Mouse (Mus musculus) bone marrow, adult 2 months (tissue): ENCODE data around the gene Cuedc2. TPM values are rescaled to one million over a fixed set of nuclear protein-coding genes. Genes with fewer than 3 reads are reported as not detected.

Experiments
- H3K27ac ChIP-seq: fragments of 200-500 bp; 2 replicates; pipeline ENCODE4 v1.5.1; 2012; ENCODE audit warnings: low read depth, mild to moderate bottlenecking, control low read depth, inconsistent platforms, low read length; ENCODE audit not compliant: control insufficient read depth, poor library complexity, insufficient read depth
- H3K4me1 ChIP-seq: fragments of 200-500 bp; 2 replicates; pipeline ENCODE4 v1.6.1; 2011; ENCODE audit warnings: low read length; ENCODE audit not compliant: control insufficient read depth, insufficient read depth
- H3K4me3 ChIP-seq: fragments of 200-500 bp; replicated peaks from 2 replicates; pipeline ENCODE3; 2011; ENCODE audit warnings: mild to moderate bottlenecking, low read depth, low read length, control low read depth; ENCODE audit not compliant: control insufficient read depth
- CTCF ChIP-seq: fragments of 200-500 bp; IDR thresholded peaks from 2 replicates; pipeline ENCODE4 v1.5.1; 2011; ENCODE audit warnings: low read length, control low read depth; ENCODE audit not compliant: control insufficient read depth, insufficient read depth
- POLR2A ChIP-seq: fragments of 200-500 bp; IDR thresholded peaks from 2 replicates; pipeline ENCODE4 v1.6.1; 2011; ENCODE audit warnings: low read depth, mild to moderate bottlenecking, control low read depth, low read length, borderline replicate concordance; ENCODE audit not compliant: control insufficient read depth
- WGBS: fragments of 180-500 bp; shearing (Covaris S2); methylation state at CpG from one replicate; pipeline ENCODE4 v1.1.7; 2018; 5-methylcytosine and 5-hydroxymethylcytosine counted together
- polyA plus RNA-seq: library from polyadenylated mRNA; stranded (reverse); fragments of >200 nt; gene quantifications from 2 replicates; pipeline ENCODE4 v1.2.4, GENCODE M21; 2011; ENCODE audit warnings: low replicate concordance; ENCODE audit not compliant: missing spikeins, insufficient read depth, insufficient read length

Gene Cuedc2
- 74.9 and 161 TPM in 2 replicates for polyA plus RNA-seq

DNA sequence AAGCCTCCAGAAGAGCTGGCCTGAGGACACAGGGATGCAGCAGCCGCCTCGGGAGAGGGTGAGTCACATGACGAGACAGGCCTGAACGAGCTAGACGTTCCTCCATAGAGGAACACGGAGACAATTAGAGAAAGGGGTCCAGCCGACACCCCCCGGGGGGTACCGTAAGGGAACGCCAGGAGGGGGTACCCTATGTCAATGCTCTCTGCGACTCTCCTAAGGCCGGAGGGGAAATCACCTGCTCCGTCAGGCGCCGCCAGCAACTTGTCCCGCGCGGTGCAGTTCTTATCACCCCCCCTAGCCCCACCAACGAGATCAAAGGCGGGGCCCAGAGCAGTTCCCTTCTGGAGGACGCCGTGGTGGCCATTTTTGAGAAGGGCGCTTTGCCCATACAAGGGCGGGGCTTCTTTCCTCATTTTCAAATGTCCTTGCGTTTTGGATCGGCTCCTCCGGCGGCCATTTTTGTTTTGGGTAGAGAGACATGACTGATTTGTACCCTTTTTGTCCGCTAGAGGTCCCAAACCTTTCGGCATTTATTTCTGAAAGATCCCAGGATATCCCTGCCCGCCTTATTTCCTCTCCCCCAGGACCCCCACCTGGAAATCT lies at the start of gene Cuedc2:
Gene Cuedc2, minus strand, starts transcription at position 372 of the 606 bp plus-strand sequence.
- H3K4me3 ChIP-seq, result peak within 1 kb of the TSS; percentile 79
- TF ChIP-seq POLR2A, result peak; percentile 54; the same call in 1 of the 2 replicates
- TF ChIP-seq CTCF, result peak; percentile 11; the same call in 1 of the 2 replicates
- under 1% methylated on average over 31 of the region's 31 CpGs for WGBS
- H3K27ac ChIP-seq, result peak within 1 kb of the TSS; percentile 97
- H3K4me1 ChIP-seq, result peaks cover 3% of the 10 kb centered on the region; the same call in 1 of the 2 replicates

DNA sequence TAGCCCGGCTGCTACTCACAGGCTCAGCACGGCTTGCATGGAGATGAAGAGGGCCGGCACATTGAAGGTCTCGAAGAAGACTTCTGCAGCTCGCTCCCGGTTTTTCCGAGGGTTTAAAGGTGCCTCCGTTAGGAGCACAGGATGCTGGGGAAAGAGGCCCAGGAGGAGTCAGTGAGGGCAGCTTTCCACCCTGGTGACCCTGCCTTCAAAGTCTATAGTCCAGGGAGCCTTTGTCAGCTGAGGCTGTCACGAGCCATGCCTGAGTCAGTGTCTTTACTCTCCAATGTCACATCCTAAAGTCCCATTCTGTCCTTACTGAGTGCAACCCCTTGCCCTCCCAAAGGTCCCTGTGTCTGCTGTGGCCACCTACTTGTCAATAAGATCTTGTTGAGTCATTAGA lies 43.8 kb upstream of the Cuedc2 start:
- 91% methylated on average over 9 of the region's 9 CpGs for WGBS
- Histone ChIP-seq H3K4me3 (no peak overlapping the region), H3K27ac (no peak overlapping the region), H3K4me1 (no peaks in the 10 kb centered on the region)
- no peak for TF ChIP-seq POLR2A
- no peak for TF ChIP-seq CTCF

DNA sequence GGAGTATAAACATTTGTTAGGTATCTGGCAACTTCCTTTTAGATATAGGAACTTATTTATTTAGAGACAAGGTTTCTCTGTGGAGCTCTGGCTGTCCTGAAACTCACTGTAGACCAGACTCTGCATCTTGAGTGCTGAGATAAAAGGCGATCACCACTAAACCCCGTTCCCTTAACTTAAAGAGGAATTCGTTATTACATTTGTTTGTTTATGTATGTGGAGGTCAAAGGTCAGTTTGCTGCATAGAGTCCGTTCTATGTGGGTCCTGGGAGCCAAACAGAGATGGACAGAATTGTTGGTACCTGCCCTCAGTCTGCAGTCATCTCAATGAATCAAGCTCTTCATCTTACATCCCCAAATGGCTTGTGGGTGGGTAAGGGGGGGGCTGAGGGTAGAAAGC lies 37.4 kb upstream of the Cuedc2 start:
- Histone ChIP-seq H3K4me3 (no peak overlapping the region), H3K27ac (no peak overlapping the region), H3K4me1 (no peaks in the 10 kb centered on the region)
- 80% methylated on average over 4 of the region's 4 CpGs for WGBS
- TF ChIP-seq POLR2A, result no peak
- TF ChIP-seq CTCF, result no peak

DNA sequence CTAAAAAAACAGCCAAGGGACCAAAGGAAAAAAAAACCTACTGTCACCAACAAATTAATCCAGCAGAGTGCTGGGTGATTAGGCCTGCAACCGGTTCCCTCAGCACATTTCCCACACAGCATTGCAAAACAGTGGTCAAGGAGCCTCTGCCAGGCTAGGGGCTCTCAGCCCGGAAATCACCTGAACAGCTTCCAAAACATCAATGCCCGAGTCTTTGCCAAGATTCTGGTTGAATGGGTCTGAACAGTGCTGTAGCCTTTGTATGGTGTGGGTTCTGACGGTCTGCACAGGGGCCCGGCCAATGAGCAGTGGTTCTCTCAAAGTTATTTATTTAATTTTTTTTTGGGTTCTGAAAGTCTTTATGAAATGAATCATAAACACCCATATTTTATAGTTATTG lies 37.0 kb upstream of the Cuedc2 start:
- H3K4me3 ChIP-seq, result no peak overlapping the region
- TF ChIP-seq CTCF, result no peak
- TF ChIP-seq POLR2A, result no peak
- WGBS, result 54% methylated on average over 5 of the region's 5 CpGs
- H3K4me1 ChIP-seq, result no peaks in the 10 kb centered on the region
- no peak overlapping the region for H3K27ac ChIP-seq

DNA sequence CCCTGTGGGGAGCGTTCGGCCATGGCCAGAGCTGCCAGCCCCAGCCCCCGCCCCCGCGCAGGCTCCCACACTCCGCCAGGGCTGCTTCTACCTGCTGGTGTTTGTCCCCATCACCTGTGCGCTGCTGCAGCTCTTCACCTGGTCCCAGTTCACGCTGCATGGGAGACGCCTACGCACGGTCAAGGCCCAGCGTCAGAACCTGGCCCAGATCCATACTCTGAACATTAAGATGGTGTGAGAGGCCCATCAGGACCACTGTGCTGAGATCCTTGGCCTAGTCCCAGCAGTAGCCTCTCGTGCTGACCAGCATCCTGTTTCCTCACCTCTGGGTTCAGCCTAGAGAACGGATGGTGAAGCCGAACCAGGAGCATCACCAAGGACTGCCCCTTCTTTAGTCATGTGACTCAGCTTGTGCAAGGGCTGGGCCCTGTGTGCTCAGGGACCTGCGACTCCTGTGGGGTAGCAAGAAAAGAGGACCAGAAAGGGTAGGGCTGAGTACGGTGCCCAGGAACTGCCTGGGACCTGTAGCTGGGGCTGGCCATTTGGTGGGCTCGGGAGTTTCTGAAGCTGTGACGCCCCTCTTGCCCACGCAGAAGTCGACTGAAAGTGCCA lies 36.1 kb upstream of the Cuedc2 start:
- Histone ChIP-seq H3K4me1 (no peaks in the 10 kb centered on the region), H3K27ac (no peak overlapping the region), H3K4me3 (no peak overlapping the region)
- 79% methylated on average over 21 of the region's 21 CpGs for WGBS
- TF ChIP-seq POLR2A (no peak), CTCF (no peak)

DNA sequence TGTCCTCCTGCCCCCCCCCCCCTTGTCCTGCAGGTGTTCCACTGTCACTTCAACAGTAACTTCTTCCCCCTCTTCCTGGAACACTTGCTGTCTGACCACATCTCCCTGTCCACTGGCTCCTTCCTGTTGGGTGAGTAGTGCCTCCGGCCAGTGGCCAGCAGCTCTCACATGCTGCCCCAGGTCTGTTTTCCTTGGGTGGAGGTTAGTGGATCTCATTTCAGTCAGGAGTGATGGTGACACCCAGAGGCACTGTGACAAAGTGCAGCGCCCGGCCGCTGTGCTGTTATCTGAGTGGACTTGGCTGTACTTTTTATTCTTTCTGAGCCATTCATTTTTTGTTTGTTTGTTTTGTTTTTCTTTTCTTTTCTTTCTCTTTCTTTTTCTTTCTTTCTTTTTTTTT lies 30.7 kb upstream of the Cuedc2 start:
- 17% methylated on average over 4 of the region's 4 CpGs for WGBS
- H3K27ac ChIP-seq, result no peak overlapping the region
- H3K4me1 ChIP-seq, result no peaks in the 10 kb centered on the region
- TF ChIP-seq POLR2A, result no peak
- peak; percentile 64 for TF ChIP-seq CTCF
- no peak overlapping the region for H3K4me3 ChIP-seq

DNA sequence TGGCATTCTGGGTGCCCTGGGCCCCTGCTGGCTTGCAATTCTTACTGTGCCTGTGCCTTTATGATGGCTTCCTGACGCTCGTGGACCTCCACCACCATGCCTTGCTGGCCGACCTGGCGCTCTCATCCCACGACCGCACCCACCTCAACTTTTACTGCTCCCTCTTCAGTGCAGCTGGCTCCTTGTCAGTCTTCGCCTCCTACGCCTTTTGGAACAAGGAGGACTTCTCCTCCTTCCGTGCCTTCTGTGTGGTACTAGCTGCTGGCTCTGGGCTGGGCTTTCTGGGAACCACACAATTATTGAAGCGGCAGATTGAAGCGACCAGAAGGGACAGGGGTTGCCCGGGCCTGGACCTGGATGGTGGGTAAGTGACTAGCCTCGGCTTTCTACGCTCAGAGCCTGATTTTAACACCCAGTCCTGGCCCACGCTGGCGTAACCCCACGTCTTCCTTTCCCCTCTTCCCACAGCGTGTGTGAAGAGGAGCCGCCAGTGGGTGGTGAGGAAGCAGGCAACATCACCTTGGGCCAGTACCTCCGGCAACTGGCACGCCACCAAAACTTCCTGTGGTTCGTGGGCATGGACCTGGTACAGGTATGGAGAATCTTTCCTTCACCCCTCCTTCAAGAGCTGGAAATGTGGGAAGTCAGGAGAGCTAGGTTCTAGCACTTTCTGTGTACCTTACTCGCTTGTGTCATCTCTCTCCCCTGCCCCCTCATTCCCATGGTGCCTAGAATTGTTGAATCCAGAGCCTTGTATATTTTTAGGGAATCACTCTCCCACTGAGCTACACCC lies 29.5 kb upstream of the Cuedc2 start:
- 63% methylated on average over 23 of the region's 23 CpGs for WGBS
- Histone ChIP-seq H3K4me3 (no peak overlapping the region), H3K4me1 (peaks cover 3% of the 10 kb centered on the region; the same call in 1 of the 2 replicates), H3K27ac (no peak overlapping the region)
- TF ChIP-seq POLR2A (no peak), CTCF (no peak)

DNA sequence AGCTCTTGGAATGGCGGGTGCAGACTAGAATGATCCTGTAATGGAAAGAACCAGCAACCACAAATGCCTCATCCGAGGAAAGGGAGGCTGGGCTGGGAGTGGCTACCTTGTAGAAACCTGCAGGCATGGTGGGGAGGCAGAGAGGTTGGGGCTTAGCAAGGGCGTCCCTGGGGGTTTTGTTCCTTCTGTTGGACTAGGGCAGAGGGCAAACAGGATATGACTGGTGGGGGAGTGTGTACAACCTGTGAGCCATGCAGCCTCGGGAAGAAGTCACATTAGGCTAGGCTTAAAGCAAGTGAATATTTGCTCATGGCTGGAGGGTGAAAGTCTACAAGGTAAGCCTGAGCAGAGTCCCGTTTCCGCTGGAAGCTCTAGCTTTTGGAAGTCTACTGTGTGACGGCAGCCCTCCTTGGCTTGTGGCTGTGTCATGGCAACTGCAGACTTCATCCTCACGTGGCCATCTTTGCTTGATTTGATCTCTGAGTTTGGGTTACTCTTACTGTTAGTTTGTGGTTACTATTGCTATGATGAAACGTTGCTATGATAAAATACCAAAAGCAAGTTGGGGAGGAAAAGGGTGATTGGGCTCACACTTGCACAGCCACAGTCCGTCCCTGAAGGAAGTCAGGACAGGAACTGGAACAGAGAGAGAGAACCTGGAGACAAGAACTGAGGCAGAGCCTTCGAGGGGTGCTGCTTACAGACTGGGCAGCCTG lies 24.9 kb upstream of the Cuedc2 start:
- TF ChIP-seq CTCF (no peak), POLR2A (no peak)
- Histone ChIP-seq H3K4me3 (no peak overlapping the region), H3K27ac (no peak overlapping the region), H3K4me1 (peaks cover 3% of the 10 kb centered on the region; the same call in 1 of the 2 replicates)
- WGBS, result 33% methylated on average over 11 of the region's 11 CpGs
